Mouse (Mus musculus) urinary bladder, adult 18-20 months (tissue): ENCODE data around the gene Serp1.
"Not testable (repeated sequence)": the region's sequence is repeated elsewhere in the genome, so short reads cannot be mapped to it uniquely, and the experiment has no call there.

Experiments used
- DNase-seq, 2 experiments: peaks; one replicate each; pipeline ENCODE4 v3.0.0; 2022; ENCODE audit warnings: low spot score in 2 of 2, mixed read lengths in 2 of 2

Gene Serp1

DNA sequence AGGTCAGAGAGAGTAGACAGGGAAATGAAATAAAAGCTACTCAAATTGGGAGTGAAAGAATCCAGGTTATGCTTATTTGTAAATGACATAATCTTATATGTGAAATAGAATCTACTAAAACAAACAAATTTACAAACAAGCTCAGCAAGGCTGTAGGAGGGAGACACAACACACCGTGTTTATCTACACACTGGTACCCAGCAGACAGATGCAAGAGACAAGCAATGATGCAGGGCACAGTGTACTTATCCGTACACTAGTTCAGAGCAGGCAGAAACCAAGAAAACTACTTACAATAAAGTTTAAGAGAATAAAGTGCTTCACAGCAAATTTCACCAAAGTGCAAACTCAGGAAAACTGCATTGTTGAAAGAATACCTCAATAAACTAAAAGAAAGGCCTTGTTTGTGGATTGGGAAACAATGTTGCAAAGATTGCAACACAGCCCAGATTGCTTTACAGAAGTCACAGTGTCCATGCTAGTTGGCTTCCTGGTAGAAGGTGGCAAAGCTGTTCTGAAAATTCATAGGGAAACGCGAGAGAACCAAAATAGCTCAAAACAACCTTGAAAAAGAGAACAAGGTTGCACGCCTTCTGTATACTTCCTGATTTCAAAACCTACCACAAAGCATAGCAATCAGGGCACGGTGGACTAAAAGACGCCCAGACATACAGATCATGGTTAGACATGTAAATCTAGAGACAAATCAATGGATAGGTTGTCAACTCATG lies 17.5 kb downstream of the Serp1 start:
- DNase-seq: no peak

DNA sequence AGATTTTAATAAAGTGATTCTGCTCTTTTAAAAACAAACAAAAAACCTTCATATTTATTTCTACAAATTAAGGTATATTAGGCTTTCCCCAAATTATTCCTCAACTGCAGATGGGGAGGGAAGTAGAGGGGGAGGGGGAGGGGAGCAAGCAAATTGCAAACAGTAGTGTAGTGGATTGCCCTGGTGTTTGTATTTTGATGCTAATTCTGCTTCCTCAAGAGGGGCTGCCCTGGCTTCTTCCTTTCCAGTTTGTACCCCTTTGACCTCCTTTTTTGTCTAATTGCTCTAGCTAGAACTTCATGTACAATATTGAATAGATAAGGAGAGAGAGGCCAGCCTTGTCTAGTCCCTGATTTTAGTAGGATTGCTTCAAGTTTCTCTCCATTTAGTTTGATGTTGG lies 21.0 kb downstream of the Serp1 start:
- DNase-seq: no peak

DNA sequence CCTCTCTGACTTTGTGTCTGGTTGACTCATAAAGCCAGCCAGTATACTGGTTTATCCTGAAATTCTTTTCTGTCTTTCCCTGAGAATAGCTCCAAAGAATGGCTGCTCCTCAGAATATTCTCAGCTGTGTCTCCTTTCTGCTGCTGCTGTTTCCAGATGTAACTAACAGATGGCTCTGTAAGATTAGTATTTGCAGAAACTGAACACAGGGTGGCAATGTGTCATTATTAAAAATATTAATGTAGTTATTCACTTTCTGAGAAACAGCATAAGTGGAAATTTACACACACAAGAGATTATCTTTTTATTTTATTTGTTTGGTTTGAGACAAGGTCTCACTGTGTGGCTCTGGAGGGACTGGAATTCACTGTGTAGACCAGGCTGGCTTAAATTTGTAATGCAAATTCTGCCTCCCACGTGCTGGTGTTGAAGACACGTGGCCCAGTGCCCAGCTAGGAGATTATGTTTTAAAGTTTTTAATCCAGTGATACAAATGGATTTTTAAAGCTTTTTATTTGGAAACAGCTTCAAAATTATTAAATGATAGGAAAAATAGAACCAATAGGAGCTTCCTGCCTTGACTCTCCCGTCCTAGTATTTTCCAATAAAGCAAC lies 21.9 kb downstream of the Serp1 start:
- no peak for DNase-seq

DNA sequence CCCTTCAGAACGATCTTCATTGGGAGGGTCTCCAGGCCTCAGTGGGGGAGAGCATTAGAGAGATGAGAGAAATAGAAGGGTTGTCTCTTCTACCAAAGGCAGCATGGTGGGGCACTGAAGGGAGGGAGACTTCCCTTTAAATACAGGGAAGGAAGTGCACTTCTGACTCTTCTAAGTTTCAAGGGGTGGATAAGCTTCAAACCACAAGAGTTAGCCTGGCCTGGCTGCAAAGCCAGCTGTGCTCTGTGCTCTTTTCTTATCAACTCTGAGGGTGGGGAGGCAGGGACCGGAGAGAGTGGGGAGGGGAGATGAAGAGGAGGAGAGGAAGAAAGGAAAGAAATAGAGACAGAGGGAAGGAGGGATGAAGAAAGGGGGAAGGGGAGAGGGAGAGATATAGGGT lies 23.7 kb downstream of the Serp1 start:
- DNase-seq: no peak

DNA sequence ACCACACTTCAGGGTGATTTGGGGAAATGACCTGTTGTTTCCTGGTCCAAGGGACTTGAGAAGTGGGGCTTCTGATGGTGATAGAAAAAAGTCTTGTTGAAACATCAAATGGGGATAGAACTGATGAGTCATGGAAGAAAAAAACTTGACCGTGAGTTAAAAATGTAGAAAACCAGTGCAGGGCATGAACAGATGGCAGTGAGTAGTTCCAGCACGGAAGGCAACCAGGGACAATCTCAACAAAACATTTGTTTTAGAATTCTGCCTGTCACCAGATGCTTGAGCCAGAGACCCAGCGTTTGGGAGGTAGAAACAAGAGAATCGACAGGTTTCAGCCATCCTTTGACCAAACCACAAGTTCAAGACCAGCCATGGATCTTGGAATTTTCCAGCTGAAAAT lies 32.1 kb downstream of the Serp1 start:
- DNase-seq: no peak

DNA sequence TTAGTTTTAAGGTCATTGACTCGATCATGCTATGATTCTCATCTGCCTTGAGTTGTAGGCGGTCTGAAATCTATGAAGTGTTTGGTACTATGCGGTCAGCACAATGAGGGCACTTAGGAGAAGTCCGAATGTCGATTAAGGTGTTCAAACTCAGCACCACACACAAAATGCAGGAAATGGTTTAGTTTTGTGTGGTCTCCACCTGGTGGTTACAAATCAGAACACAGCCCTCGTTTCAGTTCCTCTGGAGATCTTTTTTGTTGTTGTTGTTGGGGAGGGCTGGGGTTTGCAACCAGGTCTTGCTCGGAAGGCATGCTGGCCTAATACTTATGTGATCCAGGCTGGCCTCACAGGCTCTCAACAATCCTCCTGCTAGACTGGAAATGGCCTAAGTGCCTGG lies 34.9 kb downstream of the Serp1 start:
- DNase-seq: no peak

DNA sequence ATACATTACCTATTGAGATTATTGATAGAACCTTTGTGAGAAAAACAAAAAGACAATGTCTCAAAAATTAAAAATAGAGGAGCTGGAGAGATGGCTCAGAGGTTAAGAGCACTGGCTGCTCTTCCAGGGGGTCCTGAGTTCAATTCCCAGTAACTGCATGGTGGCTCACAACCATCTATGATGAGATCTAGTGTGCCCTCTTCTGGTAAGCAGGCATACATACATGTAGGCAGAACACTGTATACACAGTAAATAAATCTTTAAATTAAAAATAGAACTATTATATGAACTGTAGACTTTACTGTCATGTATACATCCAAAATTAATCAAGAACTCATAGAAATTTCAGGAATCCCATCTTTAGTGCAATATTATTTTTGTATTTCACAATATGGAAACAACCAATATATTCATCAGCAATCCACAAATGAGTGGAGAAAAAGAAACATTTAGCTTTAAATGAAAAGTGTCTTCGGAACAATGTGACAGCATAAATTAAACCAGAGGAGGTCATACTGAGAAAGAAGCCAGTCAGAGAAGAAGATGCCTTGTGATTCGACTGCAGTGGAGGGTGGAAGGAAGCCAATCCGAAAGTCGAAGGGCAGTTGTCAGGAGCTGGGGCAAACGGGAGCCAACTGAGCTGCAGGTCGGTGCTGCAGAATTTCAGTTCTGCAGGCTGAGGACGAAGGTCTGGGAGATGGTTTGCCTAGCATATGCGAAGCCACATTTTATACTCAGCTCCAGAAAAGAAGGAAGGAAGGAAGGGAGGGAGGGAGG lies 37.5 kb downstream of the Serp1 start:
- no peak for DNase-seq

DNA sequence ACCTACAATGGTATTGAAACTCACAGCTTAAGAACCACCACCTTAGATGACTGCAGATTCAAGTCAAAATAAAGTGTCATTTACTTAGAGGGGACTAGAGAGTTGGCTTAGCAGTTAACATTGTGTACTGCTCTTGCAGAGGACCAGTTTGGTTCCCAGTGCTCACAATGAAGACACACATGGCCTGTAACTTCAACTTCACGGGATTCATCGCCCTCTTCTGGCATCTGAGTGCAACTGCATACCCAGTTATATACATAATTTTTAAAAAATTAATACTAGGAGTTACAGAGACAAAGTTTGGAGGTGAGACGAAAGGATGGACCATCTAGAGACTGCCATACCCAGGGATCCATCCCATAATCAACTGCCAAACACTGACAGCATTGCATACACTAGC lies 38.6 kb downstream of the Serp1 start:
- no peak for DNase-seq

DNA sequence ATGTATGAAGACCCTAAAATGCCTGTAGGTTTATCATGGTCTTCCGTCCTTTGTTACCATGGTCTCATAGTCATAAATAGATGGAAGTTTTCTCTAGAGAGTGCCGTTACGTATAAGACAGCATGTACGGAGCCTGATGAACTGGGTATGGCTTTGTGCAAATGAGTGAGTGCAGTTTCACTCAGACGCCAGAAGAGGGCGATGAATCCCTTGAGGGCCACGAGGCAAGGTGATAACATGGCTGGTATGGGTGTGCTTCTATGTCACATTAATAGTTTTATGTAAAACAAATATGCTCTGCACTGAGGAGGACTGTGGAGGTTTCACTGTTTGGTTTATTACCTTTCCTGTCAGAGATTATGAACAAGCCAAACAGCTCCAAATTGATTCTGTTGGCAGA lies 39.8 kb downstream of the Serp1 start:
- no peak for DNase-seq

DNA sequence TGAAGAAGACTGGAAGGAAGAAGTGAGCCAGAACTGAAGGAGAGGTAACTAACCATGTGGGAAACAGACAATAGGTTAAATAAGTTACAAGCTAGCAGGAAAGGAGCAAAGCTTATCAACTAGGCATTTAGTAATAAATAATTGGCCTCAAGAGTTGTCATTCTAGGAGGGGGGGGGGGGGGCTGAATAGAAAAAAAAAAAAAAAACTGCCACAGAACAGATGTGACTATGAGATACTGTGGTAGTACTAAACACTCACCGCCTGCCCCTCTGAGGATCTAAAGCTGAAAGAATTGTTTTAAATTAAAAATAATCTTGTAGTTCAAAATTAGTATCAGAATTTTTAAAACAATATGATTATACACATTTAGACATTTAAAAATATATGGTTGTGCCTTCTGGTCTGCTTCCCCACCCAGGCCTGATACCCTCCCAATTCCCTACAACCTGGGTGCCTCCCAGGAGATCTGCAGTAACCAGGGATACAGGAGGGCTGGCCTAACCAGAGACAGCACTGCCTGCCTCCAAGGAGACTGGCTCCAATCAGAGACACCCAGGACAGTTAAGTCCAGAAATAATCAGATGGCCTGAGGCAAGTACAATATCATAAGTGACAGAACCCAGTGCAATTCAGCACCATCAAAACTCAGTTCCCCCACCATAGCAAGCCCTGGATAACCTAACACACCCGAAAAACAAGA lies 46.8 kb downstream of the Serp1 start:
- DNase-seq: no peak

DNA sequence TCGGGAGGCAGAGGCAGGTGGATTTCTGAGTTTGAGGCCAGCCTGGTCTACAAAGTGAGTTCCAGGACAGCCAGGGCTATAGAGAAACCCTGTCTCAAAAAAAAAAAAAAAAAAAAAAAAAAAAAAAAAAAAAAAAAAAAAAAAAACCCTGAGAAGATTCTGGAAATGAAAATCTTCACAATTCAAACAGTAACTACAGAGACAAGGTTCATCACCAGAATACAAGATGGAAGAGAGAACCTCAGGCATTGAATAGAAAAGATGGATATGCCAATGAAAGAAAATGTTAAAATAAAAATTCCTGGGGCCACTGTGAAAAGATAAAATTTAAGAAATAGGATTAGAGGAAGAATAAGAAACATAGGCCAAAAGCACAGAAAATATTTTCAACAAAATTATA lies 50.4 kb downstream of the Serp1 start:
- DNase-seq: not testable (repeated sequence)
